Mouse (Mus musculus): ENCODE measurements around the gene Fkbp14.

Gene Fkbp14

GRCm38 (mm10) chr6:54586911-54587310 lies 10.2 kb downstream of the Fkbp14 start:
- DNase-seq = no peak

GRCm38 (mm10) chr6:54586175-54586574 lies 10.9 kb downstream of the Fkbp14 start:
- no peak for DNase-seq

- no peak for DNase-seq
Observed at GRCm38 (mm10) chr6:54573218-54573955, 23.7 kb downstream of the Fkbp14 start.

- DNase-seq = no peak
Observed at GRCm38 (mm10) chr6:54569776-54570175, 27.3 kb downstream of the Fkbp14 start.

- DNase-seq = no peak
Observed at GRCm38 (mm10) chr6:54566546-54566919, 30.6 kb downstream of the Fkbp14 start.

- peak; percentile 29 for DNase-seq
Observed at GRCm38 (mm10) chr6:54565665-54566545, 31.2 kb downstream of the Fkbp14 start, which contains the start of gene Scrn1. TSS of gene Scrn1 (minus strand) at chr6:54566489.

GRCm38 (mm10) chr6:54565012-54565411 lies 32.1 kb downstream of the Fkbp14 start:
- no peak for DNase-seq

- no peak for DNase-seq
Observed at GRCm38 (mm10) chr6:54564506-54564991, 32.6 kb downstream of the Fkbp14 start.

- DNase-seq = no peak
Observed at GRCm38 (mm10) chr6:54563561-54563960, 33.5 kb downstream of the Fkbp14 start.

GRCm38 (mm10) chr6:54562018-54562809 lies 34.9 kb downstream of the Fkbp14 start:
- DNase-seq = no peak

- DNase-seq = no peak
Observed at GRCm38 (mm10) chr6:54558466-54558865, 38.6 kb downstream of the Fkbp14 start.

GRCm38 (mm10) chr6:54557671-54558070 lies 39.4 kb downstream of the Fkbp14 start:
- no peak for DNase-seq

GRCm38 (mm10) chr6:54555816-54556215 lies 41.3 kb downstream of the Fkbp14 start:
- DNase-seq = no peak

- no peak for DNase-seq
Observed at GRCm38 (mm10) chr6:54554341-54555110, 42.6 kb downstream of the Fkbp14 start.

- DNase-seq = no peak
Observed at GRCm38 (mm10) chr6:54553632-54554031, 43.5 kb downstream of the Fkbp14 start.

GRCm38 (mm10) chr6:54552721-54553413 lies 44.2 kb downstream of the Fkbp14 start:
- DNase-seq = no peak

GRCm38 (mm10) chr6:54550801-54551323 lies 46.2 kb downstream of the Fkbp14 start:
- DNase-seq = no peak

- DNase-seq = no peak
Observed at GRCm38 (mm10) chr6:54549311-54549710, 47.8 kb downstream of the Fkbp14 start.

- DNase-seq = no peak
Observed at GRCm38 (mm10) chr6:54548314-54549019, 48.6 kb downstream of the Fkbp14 start.

GRCm38 (mm10) chr6:54543646-54544045 lies 53.5 kb downstream of the Fkbp14 start:
- DNase-seq = no peak

- DNase-seq = no peak
Observed at GRCm38 (mm10) chr6:54542836-54543235, 54.3 kb downstream of the Fkbp14 start.

Measured in kidney, adult 18-20 months (tissue).